Mouse (Mus musculus) T-cell, adult 2 months (primary cell): ENCODE measurements around the gene Gab3.

Source experiments
- DNase-seq: peaks from one replicate; pipeline ENCODE4 v3.0.0; 2022; ENCODE audit warnings: low spot score

The Gab3 gene

DNA sequence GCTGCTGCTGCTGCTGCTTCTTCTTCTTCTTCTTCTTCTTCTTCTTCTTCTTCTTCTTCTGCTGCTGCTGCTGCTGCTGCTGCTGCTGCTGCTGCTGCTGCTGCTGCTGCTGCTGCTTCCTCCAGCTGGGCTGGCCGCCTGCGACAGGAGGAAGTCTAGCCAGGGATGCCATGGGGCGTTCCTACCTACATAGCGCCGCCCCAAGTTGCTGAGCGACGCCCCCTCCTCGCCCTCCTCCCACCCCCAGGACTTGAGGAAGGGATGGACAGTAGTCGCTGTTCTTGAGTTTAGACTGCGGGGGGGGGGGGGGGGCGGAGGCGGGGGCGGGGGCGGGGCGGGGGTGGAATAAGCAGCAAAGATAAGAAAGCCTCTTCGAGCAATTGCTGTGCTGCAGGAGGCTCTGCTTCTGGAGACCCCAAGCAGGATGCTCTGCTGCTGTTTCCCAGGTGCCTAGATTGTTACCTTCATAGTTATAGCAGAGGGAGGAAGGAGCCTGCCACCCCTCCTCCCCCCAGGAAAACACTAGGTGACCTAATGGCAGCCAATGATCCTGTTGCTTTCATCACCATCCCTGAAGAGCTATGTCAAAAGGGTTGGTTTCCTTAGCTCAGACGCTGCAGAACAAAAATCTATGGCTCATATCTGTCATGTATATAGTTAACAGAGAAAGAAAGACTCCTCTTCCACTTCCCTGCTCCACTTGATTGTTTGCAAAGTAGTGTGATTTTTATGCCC is at the start of gene Gab3:
Gene Gab3, minus strand, starts transcription at position 685 of the 735 bp plus-strand sequence.
- DNase-seq: peak; percentile 69

DNA sequence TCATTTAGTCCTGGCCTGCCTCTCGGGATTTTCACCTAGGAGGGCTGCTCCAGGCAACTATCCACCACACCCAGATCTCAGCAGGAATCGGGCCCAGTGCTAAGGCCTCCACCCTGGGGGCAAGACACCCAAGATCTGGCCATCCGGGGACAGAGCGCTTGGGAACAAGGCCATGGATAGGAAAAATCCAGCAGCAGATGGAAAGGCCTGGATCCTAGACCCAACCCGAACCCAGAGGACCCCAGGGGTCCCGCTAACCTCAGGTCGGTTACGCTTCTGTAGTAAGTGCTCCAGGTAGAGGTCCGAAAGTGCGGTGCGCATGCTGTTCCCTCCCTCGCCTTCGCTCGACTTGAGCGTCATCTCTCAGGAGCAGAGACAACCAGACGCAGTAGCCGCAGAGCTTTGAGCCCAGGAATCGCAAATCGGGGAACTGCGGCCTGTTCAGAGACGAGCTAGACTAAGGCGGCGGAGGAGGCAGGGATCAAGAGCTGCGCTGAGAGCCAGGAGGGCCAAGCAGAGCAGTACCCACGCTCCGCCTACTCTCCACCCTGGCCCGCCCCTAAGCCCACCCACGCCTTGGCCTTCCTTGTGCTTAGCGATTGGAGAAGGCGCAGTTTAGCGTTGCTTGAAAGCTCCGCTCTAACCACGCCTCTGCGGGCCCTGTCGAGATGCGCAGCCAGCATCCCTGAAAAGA is 45.4 kb upstream of the Gab3 start, which contains the start of gene Mpp1:
Gene Mpp1, minus strand, starts transcription at position 550 of the 694 bp plus-strand sequence.
- peak; percentile 76 for DNase-seq

DNA sequence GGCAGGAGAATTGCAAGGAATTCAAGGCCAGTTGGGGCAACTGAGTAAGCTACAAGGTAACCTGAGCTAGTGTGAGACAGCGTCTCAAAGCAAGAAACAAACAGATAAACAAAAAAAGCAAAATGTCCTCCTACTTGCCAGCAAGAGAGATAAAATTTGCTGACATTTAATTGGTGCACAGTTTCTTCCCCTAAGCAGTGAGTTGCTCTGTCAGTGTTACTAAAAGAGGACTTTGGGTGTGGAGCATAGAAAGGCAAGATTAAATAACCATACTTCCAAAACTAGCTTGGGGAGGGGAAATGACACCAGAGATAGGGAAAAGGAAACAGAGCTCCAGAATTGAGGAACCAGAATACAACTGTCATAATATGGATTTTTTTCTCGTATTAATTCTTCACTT is 44.2 kb upstream of the Gab3 start:
- DNase-seq: no peak

GRCm38 (mm10) chrX:75128333-75128980 is 43.2 kb upstream of the Gab3 start:
- no peak for DNase-seq

DNA sequence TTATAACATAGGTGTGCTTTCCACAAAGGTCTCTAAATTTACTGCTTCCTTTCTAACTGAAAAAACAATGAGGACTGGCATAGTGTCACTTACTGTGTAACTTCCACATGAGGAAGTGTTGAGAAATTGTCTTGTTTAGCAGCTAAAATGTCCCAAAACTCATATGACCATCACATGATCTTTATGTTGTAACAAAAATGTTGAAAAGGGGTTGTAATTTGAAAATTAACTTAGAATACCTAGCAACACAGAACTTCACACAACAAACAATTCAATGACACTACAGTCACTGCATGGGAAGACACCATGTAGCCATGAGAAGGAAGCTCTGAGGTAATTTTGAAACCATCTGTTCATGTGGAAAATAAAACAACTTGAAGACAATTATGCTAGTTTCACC is 41.6 kb upstream of the Gab3 start:
- DNase-seq: no peak

DNA sequence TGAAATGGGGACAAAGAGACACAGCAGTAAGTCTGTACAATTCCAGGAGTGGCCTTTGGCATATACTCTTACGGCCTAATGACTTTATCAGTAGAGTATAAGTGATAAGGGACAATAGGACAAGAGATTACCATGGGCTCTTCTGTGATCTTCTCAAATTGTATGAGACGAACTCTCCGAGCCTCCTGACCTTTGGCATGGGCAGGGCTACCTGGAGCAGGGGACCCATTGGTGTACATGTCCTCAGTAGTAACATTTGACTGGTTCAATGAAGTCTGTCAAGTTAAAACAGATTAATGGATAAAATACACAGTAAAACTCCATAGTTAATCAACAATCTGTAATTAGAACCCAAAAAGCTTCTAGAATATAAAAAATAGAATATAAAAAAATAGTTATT is 40.3 kb upstream of the Gab3 start:
- DNase-seq: no peak

DNA sequence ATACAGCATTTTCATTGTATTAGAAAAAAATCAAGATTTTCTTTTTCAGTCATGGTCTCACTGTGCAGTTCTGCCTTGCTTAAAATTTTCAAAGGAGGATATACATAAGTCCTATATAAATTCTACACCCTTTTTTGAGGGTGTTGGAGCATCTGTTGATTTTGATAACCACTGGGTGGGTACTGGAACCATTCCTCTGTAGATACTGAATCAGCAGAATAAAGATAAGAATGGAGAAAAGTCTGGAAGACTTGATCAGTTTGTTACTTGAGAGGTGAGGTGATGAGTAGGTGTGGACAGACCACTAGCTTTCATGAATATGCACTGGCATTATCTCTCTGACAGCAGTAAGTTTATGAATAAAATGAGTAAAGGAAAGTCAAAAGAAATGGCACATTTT is 30.3 kb upstream of the Gab3 start:
- DNase-seq: no peak

GRCm38 (mm10) chrX:75102293-75102692 is 17.0 kb upstream of the Gab3 start:
- no peak for DNase-seq

DNA sequence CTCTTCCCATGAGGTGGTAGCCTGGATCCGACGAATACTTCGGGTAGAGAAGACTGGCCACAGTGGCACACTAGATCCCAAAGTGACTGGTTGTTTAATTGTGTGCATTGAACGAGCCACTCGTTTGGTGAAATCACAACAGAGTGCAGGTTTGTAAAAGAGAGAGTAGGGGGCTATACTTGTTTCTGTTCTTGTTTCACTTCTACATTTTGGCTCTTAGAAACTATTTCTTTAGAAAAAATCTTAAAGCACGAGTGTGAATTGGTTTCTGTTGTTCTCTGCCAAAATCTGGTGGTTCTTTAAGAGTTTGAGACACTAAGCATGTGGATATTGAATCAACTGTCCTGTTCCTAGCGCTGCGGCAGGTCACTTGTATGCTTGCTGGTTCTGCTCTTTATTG is 13.5 kb upstream of the Gab3 start:
- no peak for DNase-seq

GRCm38 (mm10) chrX:75096163-75096770 is 11.0 kb upstream of the Gab3 start:
- no peak for DNase-seq

GRCm38 (mm10) chrX:75095369-75096162 is 10.3 kb upstream of the Gab3 start, which contains the start of gene Dkc1:
TSS of gene Dkc1 (plus strand) at chrX:75095854.
- peak; percentile 96 for DNase-seq

DNA sequence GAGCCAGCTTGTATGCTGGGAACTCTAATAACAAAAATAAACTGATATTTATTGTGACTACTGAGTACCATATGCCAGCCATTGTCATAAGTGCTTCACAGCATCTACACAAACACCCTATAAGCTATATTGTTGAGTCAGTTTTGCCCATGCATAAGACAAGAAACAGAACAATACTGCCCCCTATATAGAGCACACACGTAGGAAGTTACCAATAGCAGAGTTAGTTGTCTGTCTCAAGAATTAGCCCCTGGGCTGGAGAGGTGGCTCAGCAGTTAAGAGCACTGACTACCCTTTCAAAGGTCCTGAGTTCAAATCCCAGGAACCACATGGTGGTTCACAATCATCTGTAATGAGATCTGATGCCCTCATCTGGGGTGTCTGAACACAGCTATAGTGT is 396 bp upstream of the Gab3 start:
- DNase-seq: peak; percentile 8

DNA sequence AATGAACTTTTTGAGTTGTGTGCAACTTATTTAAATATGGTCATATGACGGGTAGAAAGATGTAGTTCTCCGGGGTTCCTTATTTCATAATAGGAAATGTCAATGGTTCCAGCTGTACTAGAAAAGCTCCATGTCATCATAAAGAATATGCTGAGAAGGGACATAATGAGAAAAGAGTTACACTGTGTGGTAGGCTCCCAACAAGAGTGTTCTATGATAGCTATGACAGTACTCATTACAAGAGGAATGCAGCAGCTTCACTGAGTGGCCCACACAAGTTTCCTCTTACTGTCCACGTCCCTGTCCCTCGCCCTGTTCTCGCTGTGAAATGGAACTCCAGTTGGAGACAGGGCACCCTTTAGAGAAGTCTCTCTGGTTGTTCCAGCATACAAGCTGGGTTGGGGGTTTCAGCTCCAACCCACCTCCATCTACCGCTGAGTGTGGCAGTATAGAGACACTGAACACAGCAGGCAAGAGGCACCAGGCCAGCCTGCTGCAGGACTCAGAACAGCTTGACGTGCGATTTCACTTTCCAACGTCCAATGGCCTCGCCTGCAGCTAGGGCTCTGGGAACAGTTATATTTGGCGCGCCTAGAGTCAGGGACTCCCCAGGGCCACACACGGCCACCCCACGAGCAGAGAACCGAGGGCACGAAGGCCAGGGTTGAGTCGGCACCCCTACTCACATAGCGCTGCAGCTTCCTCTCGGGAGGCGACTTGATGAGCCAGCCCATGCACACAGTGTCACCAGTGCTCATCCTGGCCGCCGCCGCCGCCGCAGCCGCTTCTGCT is 1.1 kb downstream of the Gab3 start:
- no peak for DNase-seq

- DNase-seq: peak; percentile 28
Measured at GRCm38 (mm10) chrX:75082351-75082750, 2.9 kb downstream of the Gab3 start.

GRCm38 (mm10) chrX:75056120-75056775 is 29.0 kb downstream of the Gab3 start:
- DNase-seq: peak; percentile 25

GRCm38 (mm10) chrX:75046921-75047635 is 38.2 kb downstream of the Gab3 start:
- no peak for DNase-seq

- no peak for DNase-seq
Measured at GRCm38 (mm10) chrX:75045931-75046330, 39.3 kb downstream of the Gab3 start.

DNA sequence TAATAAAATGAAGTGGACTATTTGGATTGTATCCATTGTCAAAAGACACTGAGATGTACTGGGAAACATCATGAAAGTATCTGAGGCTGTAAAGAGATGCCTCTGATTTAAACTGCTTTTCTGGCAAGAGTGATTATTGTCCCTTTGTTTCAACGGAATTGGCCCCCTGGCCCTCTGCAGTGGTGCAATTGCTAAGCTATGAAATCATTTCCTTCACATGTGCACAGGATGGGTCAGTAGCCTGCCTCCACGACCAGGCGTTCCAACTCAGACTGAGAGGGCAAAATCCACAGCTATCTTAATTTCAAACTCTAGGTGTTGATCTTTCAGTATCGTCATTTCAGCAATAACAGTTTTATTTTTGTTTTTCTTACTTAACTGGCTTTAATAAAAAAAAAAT is 40.7 kb downstream of the Gab3 start:
- no peak for DNase-seq

DNA sequence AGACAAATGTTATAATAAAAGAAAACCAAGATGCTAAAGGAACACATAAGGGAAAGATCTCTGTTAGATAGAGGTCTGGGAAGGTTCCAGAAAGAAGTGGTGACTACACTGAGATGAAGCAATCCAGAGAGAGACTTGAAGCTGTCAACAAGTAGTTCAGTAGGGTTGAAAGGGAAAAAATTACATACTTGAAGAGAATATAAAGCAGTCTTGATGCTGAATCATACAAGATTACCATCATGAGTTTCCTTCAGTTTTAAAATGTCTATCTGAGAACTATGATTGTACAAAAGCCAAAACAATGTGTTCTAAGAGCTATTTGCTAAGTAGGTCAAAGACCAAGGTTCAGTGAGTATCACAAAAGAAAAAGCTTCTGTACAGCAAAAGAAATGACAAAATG is 48.6 kb downstream of the Gab3 start:
- no peak for DNase-seq

DNA sequence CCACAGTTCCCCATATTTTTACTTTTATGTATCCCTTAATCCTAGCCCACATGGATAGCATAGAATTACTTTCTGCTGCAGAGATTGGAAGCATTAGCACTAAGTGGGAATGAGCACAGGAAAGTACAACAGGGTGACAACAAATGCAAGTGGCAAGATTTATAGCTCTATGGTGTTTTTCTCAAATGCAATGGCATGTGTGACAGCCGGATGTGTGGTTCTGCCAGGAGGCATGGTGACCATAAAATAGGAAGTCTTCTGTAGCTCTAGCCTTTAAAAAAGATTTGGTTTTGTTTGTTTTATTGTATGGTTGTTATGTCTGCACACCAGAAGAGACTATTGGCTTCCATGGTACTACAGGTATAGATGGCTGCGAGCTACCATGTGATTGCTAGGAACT is 50.1 kb downstream of the Gab3 start:
- peak; percentile 32 for DNase-seq
